Mouse (Mus musculus) bone marrow macrophage, adult 2 months (primary cell): ENCODE measurements at regions not wholly inside any gene's neighbourhood (a gene's known extent, or its start where the extent isn't known, plus 50 kb on each side); places are given as distances from the start of the nearest gene placed in this dataset.

ENCODE experiments used
- CTCF ChIP-seq: IDR thresholded peaks from 2 replicates; pipeline ENCODE4 v1.5.1; 2012; ENCODE audit warnings: low read depth, mild to moderate bottlenecking, low read length, moderate library complexity
- POLR2A ChIP-seq: IDR thresholded peaks from 2 replicates; pipeline ENCODE4 v1.6.1; 2012; ENCODE audit warnings: mild to moderate bottlenecking, low read depth, low read length, borderline replicate concordance

- no peak for TF ChIP-seq CTCF
- no peak for TF ChIP-seq POLR2A
Observed at GRCm38 (mm10) chr14:58817961-58818504, 324.7 kb downstream of the 1700129C05Rik start.
